Mouse (Mus musculus) bone marrow macrophage, adult 2 months (primary cell): ENCODE measurements around the gene Dapk3. TPM values are rescaled to one million over a fixed set of nuclear protein-coding genes. Genes with fewer than 3 reads are reported as not detected.
"Not testable (repeated sequence)": the region's sequence is repeated elsewhere in the genome, so short reads cannot be mapped to it uniquely, and the experiment has no call there.

Source experiments
- H3K27ac ChIP-seq: 2 replicates; pipeline ENCODE4 v1.5.1; 2012; ENCODE audit warnings: low read depth, low read length; ENCODE audit not compliant: insufficient read depth
- H3K4me1 ChIP-seq: 2 replicates; pipeline ENCODE4 v1.6.1; 2012; ENCODE audit warnings: low read length; ENCODE audit not compliant: control insufficient read depth, insufficient read depth
- H3K4me3 ChIP-seq: 2 replicates; pipeline ENCODE4 v1.5.1; 2012; ENCODE audit warnings: mild to moderate bottlenecking, low read length, moderate library complexity; ENCODE audit not compliant: insufficient read depth
- CTCF ChIP-seq: IDR thresholded peaks from 2 replicates; pipeline ENCODE4 v1.5.1; 2012; ENCODE audit warnings: low read depth, mild to moderate bottlenecking, low read length, moderate library complexity
- POLR2A ChIP-seq: IDR thresholded peaks from 2 replicates; pipeline ENCODE4 v1.6.1; 2012; ENCODE audit warnings: mild to moderate bottlenecking, low read depth, low read length, borderline replicate concordance
- polyA plus RNA-seq: library from polyadenylated mRNA; stranded (reverse); fragments of >200 nt; gene quantifications from 2 replicates; pipeline ENCODE4 v1.2.4, GENCODE M21; 2012; ENCODE audit not compliant: missing spikeins, insufficient read depth, insufficient read length

The Dapk3 gene
- polyA plus RNA-seq, 1 experiment, result 36.4 TPM

DNA sequence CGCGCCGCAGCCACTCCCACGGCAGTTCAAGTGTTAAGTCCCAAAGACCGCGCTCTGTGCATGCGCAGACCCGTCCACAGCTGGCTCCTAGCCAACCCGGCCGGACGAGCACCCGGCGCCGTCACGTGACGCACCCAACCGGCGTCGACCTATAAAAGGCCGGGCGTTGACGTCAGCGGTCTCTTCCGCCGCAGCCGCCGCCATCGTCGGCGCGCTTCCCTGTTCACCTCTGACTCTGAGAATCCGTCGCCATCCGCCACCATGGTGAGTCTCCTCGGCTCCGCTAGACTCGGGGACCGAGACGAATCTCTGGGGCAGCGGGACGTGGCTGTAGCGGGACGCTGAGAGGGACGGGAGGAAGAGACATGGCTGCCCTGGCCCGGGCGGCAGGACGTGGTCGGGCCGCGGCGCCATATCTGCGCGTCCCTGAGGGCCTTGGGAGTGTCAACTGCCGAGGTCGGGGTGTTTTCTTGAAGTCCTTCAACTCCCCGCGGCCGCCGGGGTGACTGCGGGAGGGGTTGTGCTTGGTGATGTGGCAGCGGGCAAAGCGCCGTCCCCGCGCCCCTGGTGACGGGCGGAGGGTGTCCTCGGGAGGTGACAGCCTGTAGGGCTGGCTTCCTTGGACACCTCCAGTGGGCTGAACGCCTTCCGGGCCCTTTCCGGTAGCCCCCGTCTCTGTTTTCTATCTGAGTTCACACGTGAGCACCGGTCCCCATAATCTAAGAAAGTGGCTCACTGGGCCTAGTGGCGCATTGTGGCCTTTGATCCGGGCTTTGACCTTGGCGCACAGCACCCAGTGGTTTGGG lies 6.1 kb upstream of the Dapk3 start, which contains the start of gene Eef2:
Gene Eef2, plus strand, starts transcription at position 166 of the 806 bp plus-strand sequence.
- H3K4me3 ChIP-seq, result peak within 1 kb of the TSS; percentile 88
- H3K4me1 ChIP-seq, result peaks cover 16% of the 10 kb centered on the region
- TF ChIP-seq CTCF (no peak), POLR2A (peak; percentile 78; the same call in 1 of the 2 replicates)
- peak within 1 kb of the TSS; percentile 79 for H3K27ac ChIP-seq

DNA sequence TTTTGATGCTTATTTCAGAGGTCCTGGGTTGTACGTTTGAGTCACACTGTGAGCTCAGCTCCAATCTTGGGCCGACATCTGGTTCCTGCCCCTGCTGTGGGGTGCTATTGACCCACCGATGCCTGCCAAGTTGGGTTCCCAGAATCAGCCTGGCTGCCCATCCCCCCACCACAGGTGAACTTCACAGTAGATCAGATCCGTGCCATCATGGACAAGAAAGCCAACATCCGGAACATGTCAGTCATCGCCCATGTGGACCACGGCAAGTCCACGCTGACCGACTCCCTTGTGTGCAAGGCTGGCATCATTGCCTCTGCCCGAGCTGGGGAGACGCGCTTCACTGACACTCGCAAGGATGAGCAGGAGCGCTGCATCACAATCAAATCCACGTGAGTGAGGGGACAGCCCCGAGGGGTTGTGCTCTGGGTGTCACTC lies 5.3 kb upstream of the Dapk3 start:
- TF ChIP-seq CTCF, result no peak
- no peak for TF ChIP-seq POLR2A
- H3K27ac ChIP-seq, result peak overlapping the region; percentile 79
- H3K4me3 ChIP-seq, result peak overlapping the region; percentile 88
- H3K4me1 ChIP-seq, result peaks cover 15% of the 10 kb centered on the region

DNA sequence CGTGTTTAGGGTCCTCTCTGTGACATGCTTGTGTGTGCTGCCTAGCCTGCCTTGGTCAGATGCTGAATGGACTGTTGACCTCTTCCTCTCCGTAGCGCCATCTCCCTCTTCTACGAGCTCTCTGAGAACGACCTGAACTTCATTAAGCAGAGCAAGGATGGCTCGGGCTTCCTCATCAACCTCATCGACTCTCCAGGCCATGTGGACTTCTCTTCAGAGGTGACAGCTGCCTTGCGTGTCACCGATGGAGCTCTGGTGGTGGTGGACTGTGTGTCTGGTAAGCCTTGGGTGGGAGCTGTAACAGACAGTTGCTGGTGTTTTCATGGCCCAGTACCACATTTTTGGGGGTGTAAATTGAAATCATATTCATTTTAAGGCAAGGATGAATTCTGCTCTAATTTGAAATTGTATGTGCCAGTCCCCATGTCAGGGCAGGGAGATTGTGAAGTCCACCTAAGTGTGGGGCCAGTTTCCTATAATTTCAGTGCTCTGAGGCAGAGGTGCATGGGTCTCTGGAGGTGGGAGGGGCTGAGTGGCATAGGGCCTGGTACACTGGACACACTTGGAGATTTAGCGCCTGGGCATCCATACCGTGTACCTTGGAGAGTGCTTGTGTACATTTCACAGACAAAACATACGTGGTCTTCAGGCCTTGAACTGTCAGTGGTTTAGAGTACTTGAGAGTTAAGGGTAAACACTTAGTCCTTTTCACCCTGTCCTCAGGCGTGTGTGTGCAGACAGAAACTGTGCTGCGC lies 4.7 kb upstream of the Dapk3 start:
- Histone ChIP-seq H3K4me1 (peaks cover 11% of the 10 kb centered on the region), H3K27ac (peak overlapping the region; percentile 79; the same call in 1 of the 2 replicates), H3K4me3 (peak overlapping the region; percentile 88)
- TF ChIP-seq CTCF (no peak), POLR2A (no peak)

DNA sequence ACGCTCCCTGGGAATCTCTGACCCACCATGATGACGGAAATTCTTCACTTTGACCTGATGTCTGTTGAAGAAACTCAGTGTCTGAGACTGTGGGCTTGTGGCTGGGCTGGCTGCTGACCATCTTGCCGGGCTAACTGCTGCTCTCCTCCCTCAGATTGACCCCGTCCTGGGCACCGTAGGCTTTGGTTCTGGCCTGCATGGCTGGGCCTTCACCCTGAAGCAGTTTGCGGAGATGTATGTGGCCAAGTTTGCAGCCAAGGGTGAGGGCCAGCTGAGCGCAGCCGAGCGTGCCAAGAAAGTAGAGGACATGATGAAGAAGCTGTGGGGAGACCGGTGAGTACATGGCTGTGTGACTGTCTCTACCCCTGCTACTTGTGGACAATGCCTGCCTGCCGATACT lies 3.9 kb upstream of the Dapk3 start:
- Histone ChIP-seq H3K4me1 (peaks cover 16% of the 10 kb centered on the region), H3K4me3 (0 out of 2 replicates have a peak overlapping the region, but pooled peaks have one; percentile 2), H3K27ac (no peak overlapping the region)
- TF ChIP-seq POLR2A, result no peak
- no peak for TF ChIP-seq CTCF

DNA sequence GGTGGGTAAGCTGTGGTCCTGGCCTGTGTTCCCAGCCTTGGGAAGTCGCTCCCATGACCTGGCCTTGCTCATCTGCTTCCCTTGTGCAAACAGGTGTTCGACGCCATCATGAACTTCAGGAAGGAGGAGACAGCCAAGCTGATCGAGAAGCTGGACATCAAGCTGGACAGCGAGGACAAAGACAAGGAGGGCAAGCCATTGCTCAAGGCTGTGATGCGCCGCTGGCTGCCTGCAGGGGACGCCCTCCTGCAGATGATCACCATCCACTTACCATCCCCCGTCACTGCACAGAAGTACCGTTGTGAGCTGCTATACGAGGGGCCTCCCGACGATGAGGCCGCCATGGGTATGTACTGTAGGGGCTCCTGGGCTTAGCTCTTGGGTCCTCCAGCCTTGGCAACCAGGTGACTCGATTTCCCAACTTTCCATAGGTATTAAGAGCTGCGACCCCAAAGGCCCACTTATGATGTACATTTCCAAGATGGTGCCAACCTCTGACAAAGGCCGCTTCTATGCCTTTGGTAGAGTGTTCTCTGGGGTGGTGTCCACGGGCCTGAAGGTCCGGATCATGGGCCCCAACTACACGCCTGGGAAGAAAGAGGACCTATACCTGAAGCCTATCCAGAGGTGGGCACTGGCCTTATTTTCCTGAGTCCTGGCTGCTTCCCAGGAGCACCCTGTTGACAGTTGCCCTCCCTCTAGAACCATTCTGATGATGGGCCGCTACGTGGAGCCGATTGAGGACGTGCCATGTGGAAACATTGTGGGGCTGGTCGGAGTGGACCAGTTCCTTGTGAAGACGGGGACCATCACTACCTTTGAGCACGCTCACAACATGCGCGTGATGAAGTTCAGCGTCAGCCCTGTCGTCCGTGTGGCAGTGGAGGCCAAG lies 3.1 kb upstream of the Dapk3 start:
- H3K27ac ChIP-seq, result no peak overlapping the region
- no peak for TF ChIP-seq POLR2A
- no peak for TF ChIP-seq CTCF
- H3K4me3 ChIP-seq, result no peak overlapping the region
- H3K4me1 ChIP-seq, result peaks cover 20% of the 10 kb centered on the region

DNA sequence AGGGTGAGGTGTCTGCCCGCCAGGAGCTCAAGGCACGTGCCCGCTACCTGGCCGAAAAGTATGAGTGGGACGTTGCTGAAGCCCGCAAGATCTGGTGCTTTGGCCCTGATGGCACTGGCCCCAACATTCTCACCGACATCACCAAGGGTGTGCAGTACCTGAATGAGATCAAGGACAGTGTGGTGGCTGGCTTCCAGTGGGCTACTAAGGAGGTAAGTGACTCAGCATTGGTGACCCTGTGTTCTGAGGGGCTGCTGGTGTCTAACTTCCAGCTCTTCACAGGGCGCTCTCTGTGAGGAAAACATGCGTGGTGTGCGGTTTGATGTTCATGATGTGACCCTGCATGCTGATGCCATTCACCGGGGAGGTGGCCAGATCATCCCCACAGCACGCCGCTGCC lies 1.9 kb upstream of the Dapk3 start:
- peaks cover 21% of the 10 kb centered on the region for H3K4me1 ChIP-seq
- H3K27ac ChIP-seq, result no peak overlapping the region
- no peak overlapping the region for H3K4me3 ChIP-seq
- no peak for TF ChIP-seq POLR2A
- TF ChIP-seq CTCF, result no peak

DNA sequence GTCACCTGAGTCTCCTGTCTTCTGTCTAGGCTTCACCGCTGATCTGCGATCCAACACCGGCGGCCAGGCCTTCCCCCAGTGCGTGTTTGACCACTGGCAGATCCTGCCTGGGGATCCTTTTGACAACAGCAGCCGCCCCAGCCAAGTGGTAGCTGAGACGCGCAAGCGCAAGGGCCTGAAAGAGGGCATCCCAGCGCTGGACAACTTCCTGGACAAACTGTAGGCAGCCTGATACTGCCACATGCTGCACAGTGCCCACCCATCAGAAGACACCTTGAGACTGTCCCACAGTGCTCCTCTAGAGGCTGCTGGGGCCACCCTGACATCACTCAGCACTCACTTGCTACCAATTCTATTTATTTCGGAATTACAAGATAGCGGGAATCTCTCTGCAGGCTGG lies 945 bp upstream of the Dapk3 start:
- H3K4me3 ChIP-seq, H3K27ac ChIP-seq: not testable (repeated sequence)
- H3K4me1 ChIP-seq, result peaks cover 20% of the 10 kb centered on the region

DNA sequence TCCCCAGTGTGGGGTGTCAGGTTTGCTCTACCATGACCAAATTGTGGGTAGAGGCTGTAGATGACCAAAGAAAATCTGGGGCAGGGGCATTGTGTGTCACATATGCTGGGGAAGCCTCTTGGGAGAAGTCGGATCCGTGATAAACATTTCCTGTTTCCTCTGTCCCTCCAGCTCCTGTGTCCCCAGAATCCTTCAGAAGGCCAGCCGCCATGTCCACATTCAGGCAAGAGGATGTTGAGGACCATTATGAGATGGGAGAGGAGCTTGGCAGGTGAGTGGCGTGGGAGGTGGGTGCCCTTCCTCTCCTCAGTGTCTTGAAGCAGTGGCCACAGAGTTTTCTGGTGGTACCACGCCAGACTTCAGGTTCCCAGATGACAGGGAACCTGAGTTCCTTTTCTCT lies 1.0 kb downstream of the Dapk3 start, which contains the start of gene 4930442H23Rik:
Gene 4930442H23Rik, minus strand, starts transcription at position 45 of the 400 bp plus-strand sequence.
- Histone ChIP-seq H3K27ac (peak within 1 kb of the TSS; percentile 82), H3K4me1 (peaks cover 16% of the 10 kb centered on the region), H3K4me3 (peak within 1 kb of the TSS; percentile 86)
- TF ChIP-seq POLR2A, result no peak
- TF ChIP-seq CTCF, result no peak

DNA sequence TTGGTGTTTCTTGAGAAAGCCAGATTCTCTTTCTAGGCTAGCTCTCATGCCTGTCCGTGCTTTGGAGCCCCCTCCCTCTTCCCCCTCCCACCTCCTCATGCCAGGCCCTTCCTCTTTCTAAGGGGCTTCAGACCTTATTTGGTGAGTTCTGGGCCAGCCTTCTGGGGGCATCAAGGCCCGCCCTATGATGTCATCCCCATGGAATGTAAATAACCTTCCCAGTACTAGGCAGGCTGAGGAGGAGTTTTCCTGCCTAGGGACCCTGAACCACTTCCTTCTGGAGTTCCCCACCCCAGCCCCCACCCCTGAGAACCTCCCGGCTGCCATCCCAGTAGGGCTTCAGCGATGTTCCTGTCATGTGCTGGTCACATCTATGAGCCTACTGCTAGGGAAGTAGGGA lies 2.0 kb downstream of the Dapk3 start:
- Histone ChIP-seq H3K4me3 (no peak overlapping the region), H3K27ac (peak overlapping the region; percentile 74), H3K4me1 (peaks cover 16% of the 10 kb centered on the region)
- no peak for TF ChIP-seq POLR2A
